Mouse (Mus musculus) liver, embryonic 11.5 days (tissue): ENCODE data around the gene Mrm3. TPM values are rescaled to one million over a fixed set of nuclear protein-coding genes. Genes with fewer than 3 reads are reported as not detected.

ENCODE experiments used
- ATAC-seq: fragments of 200-750 bp; cut with Nextera tagmentation; replicated peaks from 2 replicates; pipeline ENCODE4 v1.8.0; 2017; ENCODE audit warnings: moderate number of reproducible peaks, mild to moderate bottlenecking, moderate TSS enrichment, moderate library complexity; ENCODE audit not compliant: low FRiP score
- DNase-seq: peaks from one replicate; pipeline ENCODE4 v3.0.0-alpha.2; 2017; ENCODE audit warnings: low spot score
- H3K27ac ChIP-seq: fragments of 300-500 bp; sonication (generic); 2 replicates; pipeline ENCODE4 v1.5.1; 2014; ENCODE audit warnings: mild to moderate bottlenecking, low read depth, low read length, control low read depth
- H3K27me3 ChIP-seq: fragments of 300-500 bp; sonication (generic); replicated peaks from 2 replicates; pipeline ENCODE4 v1.6.1; 2014; ENCODE audit warnings: low read length, mixed read lengths; ENCODE audit not compliant: control insufficient read depth, insufficient read depth
- H3K36me3 ChIP-seq: fragments of 300-500 bp; sonication (generic); 2 replicates; pipeline ENCODE4 v1.6.1; 2014; ENCODE audit warnings: mild to moderate bottlenecking, low read length, moderate library complexity, mixed read lengths; ENCODE audit not compliant: control insufficient read depth, insufficient read depth
- H3K4me1 ChIP-seq: fragments of 300-500 bp; sonication (generic); replicated peaks from 2 replicates; pipeline ENCODE4 v1.6.1; 2014; ENCODE audit warnings: low read length, mixed read lengths; ENCODE audit not compliant: control insufficient read depth, insufficient read depth
- H3K4me2 ChIP-seq: fragments of 300-500 bp; sonication (generic); 2 replicates; pipeline ENCODE4 v1.6.1; 2014; ENCODE audit warnings: mild to moderate bottlenecking, control low read depth, moderate library complexity
- H3K4me3 ChIP-seq: fragments of 300-500 bp; sonication (generic); 2 replicates; pipeline ENCODE4 v1.5.1; 2014; ENCODE audit warnings: low read depth, low read length, control low read depth
- H3K9ac ChIP-seq: fragments of 300-500 bp; sonication (generic); 2 replicates; pipeline ENCODE4 v1.6.1; 2014; ENCODE audit warnings: low read depth, low read length, control low read depth
- H3K9me3 ChIP-seq: fragments of 300-500 bp; sonication (generic); 2 replicates; pipeline ENCODE4 v1.6.1; 2016; ENCODE audit warnings: low read length, inconsistent platforms, mixed read lengths; ENCODE audit not compliant: control insufficient read depth
- WGBS: fragments of 180-500 bp; shearing (Covaris S2); extraction: QIAGEN DNeasy Blood & Tissue Kit; methylation state at CpG from one replicate; pipeline ENCODE4 v1.1.7; 2014; 5-methylcytosine and 5-hydroxymethylcytosine counted together
- polyA plus RNA-seq: library from polyadenylated mRNA; unstranded; fragments of >200 nt; fragmentation: Nextera tagmentation; extraction: Ambion mirVana; gene quantifications from 2 replicates; pipeline ENCODE4 v1.2.1, GENCODE M21; 2014

Gene Mrm3
- polyA plus RNA-seq, 1 experiment from 2014 or later: 36.3 TPM

- H3K27ac ChIP-seq: no peak overlapping the region
- no peaks in the 10 kb centered on the region for H3K27me3 ChIP-seq
- no peaks in the 10 kb centered on the region for H3K4me1 ChIP-seq
- ATAC-seq (no peak), DNase-seq (no peak)
- no peaks in the 10 kb centered on the region for H3K9me3 ChIP-seq
- H3K4me2 ChIP-seq: no peak overlapping the region
- H3K9ac ChIP-seq: no peak overlapping the region
- no peak overlapping the region for H3K4me3 ChIP-seq
- 86% methylated on average over 4 of the region's 4 CpGs for WGBS
- no peaks in the 10 kb centered on the region for H3K36me3 ChIP-seq
Measured at GRCm38 (mm10) chr11:76272440-76272839, 28.9 kb downstream of the Mrm3 start.

GRCm38 (mm10) chr11:76278960-76279852, 35.7 kb downstream of the Mrm3 start:
- Histone ChIP-seq H3K27me3 (no peaks in the 10 kb centered on the region), H3K4me1 (no peaks in the 10 kb centered on the region; the same call in 1 of the 2 replicates), H3K9ac (no peak overlapping the region), H3K36me3 (no peaks in the 10 kb centered on the region), H3K4me3 (no peak overlapping the region), H3K9me3 (no peaks in the 10 kb centered on the region), H3K4me2 (no peak overlapping the region), H3K27ac (no peak overlapping the region)
- no peak for DNase-seq
- no peak for ATAC-seq
- 71% methylated on average over 14 of the region's 14 CpGs for WGBS

GRCm38 (mm10) chr11:76279971-76280370, 36.5 kb downstream of the Mrm3 start:
- 55% methylated on average over 2 of the region's 2 CpGs for WGBS
- no peaks in the 10 kb centered on the region; the same call in 1 of the 2 replicates for H3K4me1 ChIP-seq
- no peaks in the 10 kb centered on the region for H3K27me3 ChIP-seq
- H3K9ac ChIP-seq: no peak overlapping the region
- H3K36me3 ChIP-seq: no peaks in the 10 kb centered on the region
- H3K27ac ChIP-seq: no peak overlapping the region
- no peak for ATAC-seq
- no peak overlapping the region for H3K4me3 ChIP-seq
- no peaks in the 10 kb centered on the region for H3K9me3 ChIP-seq
- DNase-seq: no peak
- H3K4me2 ChIP-seq: no peak overlapping the region

- H3K9me3 ChIP-seq: no peaks in the 10 kb centered on the region
- no peak overlapping the region for H3K4me3 ChIP-seq
- H3K27ac ChIP-seq: no peak overlapping the region
- no peak for ATAC-seq
- DNase-seq: no peak
- H3K4me1 ChIP-seq: peaks cover 14% of the 10 kb centered on the region
- H3K36me3 ChIP-seq: no peaks in the 10 kb centered on the region
- WGBS: 91% methylated on average over 6 of the region's 6 CpGs
- no peak overlapping the region for H3K4me2 ChIP-seq
- no peak overlapping the region for H3K9ac ChIP-seq
- H3K27me3 ChIP-seq: no peaks in the 10 kb centered on the region
Measured at GRCm38 (mm10) chr11:76283841-76284240, 40.3 kb downstream of the Mrm3 start.

GRCm38 (mm10) chr11:76285431-76286075, 42.0 kb downstream of the Mrm3 start:
- Histone ChIP-seq H3K4me2 (no peak overlapping the region), H3K36me3 (no peaks in the 10 kb centered on the region), H3K27me3 (no peaks in the 10 kb centered on the region), H3K9ac (no peak overlapping the region), H3K27ac (no peak overlapping the region), H3K4me1 (peaks cover 14% of the 10 kb centered on the region), H3K9me3 (no peaks in the 10 kb centered on the region), H3K4me3 (no peak overlapping the region)
- ATAC-seq (no peak), DNase-seq (no peak)
- WGBS: 47% methylated on average over 7 of the region's 7 CpGs

GRCm38 (mm10) chr11:76286534-76287126, 43.1 kb downstream of the Mrm3 start:
- ATAC-seq: no peak
- no peak overlapping the region for H3K27ac ChIP-seq

GRCm38 (mm10) chr11:76287301-76287700, 43.8 kb downstream of the Mrm3 start:
- no peaks in the 10 kb centered on the region for H3K36me3 ChIP-seq
- DNase-seq (no peak), ATAC-seq (no peak)
- WGBS: 54% methylated on average over 10 of the region's 10 CpGs
- H3K4me2 ChIP-seq: no peak overlapping the region
- no peak overlapping the region for H3K9ac ChIP-seq
- peaks cover 20% of the 10 kb centered on the region for H3K4me1 ChIP-seq
- H3K4me3 ChIP-seq: no peak overlapping the region
- H3K9me3 ChIP-seq: no peaks in the 10 kb centered on the region
- H3K27me3 ChIP-seq: no peaks in the 10 kb centered on the region
- no peak overlapping the region for H3K27ac ChIP-seq

More at GRCm38 (mm10) chr11:76286534-76287126, 43.1 kb downstream of the Mrm3 start:
- no peaks in the 10 kb centered on the region for H3K36me3 ChIP-seq
- DNase-seq: no peak
- no peak overlapping the region for H3K4me3 ChIP-seq
- H3K4me1 ChIP-seq: peaks cover 14% of the 10 kb centered on the region
- no peak overlapping the region for H3K9ac ChIP-seq
- WGBS: 42% methylated on average over 10 of the region's 10 CpGs
- H3K4me2 ChIP-seq: no peak overlapping the region
- no peaks in the 10 kb centered on the region for H3K9me3 ChIP-seq
- H3K27me3 ChIP-seq: no peaks in the 10 kb centered on the region

GRCm38 (mm10) chr11:76288645-76289044, 45.1 kb downstream of the Mrm3 start:
- H3K36me3 ChIP-seq: no peaks in the 10 kb centered on the region
- no peak overlapping the region for H3K27ac ChIP-seq
- WGBS: 79% methylated on average over 6 of the region's 6 CpGs
- H3K27me3 ChIP-seq: no peaks in the 10 kb centered on the region
- peaks cover 26% of the 10 kb centered on the region for H3K4me1 ChIP-seq
- H3K9ac ChIP-seq: no peak overlapping the region
- ATAC-seq (no peak), DNase-seq (no peak)
- H3K4me2 ChIP-seq: no peak overlapping the region
- no peaks in the 10 kb centered on the region for H3K9me3 ChIP-seq
- H3K4me3 ChIP-seq: no peak overlapping the region
